Mouse (Mus musculus): ENCODE measurements around the gene Maml3.

GRCm38 (mm10) chr3:51782191-51782590 is 322.7 kb downstream of the Maml3 start:
- TF ChIP-seq POLR2A (IDR thresholded peaks at IDR 0.05; ENCODE audit: low read depth, low read length) (no peak), GABPA (IDR thresholded peaks at IDR 0.05; ENCODE audit: insufficient replicate concordance, low read depth, low read length) (no peak), HCFC1 (IDR thresholded peaks at IDR 0.05; ENCODE audit: low read depth, low read length) (no peak), ZC3H11A (IDR thresholded peaks at IDR 0.05; ENCODE audit: low read depth, low read length) (no peak), CTCF (conservative IDR thresholded peaks at IDR 0.05 in 1 of 2, IDR thresholded peaks at IDR 0.05 in 1 of 2; ENCODE audit: low read depth in 2 of 2, low read length in 2 of 2) (no peak), MAZ (IDR thresholded peaks at IDR 0.05; ENCODE audit: low read depth, low read length) (no peak), EP300 (IDR thresholded peaks at IDR 0.05; ENCODE audit: low read length) (no peak), MAX (IDR thresholded peaks at IDR 0.05; ENCODE audit: low read length) (no peak)

All from CH12.LX (cell line).